Mouse (Mus musculus) MEL (cell line): ENCODE results near the gene Gm20767. TPM values are rescaled to one million over a fixed set of nuclear protein-coding genes. Genes with fewer than 3 reads are reported as not detected.
"Not testable (repeated sequence)": the region's sequence is repeated elsewhere in the genome, so short reads cannot be mapped to it uniquely, and the experiment has no call there.

ENCODE experiments used
- DNase-seq: peaks from one replicate; pipeline ENCODE4 v3.0.0; 2011; ENCODE audit warnings: low read depth, low spot score
- H3K27ac ChIP-seq: 2 replicates; pipeline ENCODE4 v1.5.1; 2012; ENCODE audit warnings: low read depth, mild to moderate bottlenecking, control low read depth, low read length, moderate library complexity; ENCODE audit not compliant: control insufficient read depth
- H3K27me3 ChIP-seq, 2 experiments: fragments of 150-350 bp in 1 of 2; sonication (generic) in 1 of 2; 2 replicates each; pipeline ENCODE4 v1.6.1; 2012; ENCODE audit warnings: low read length in 2 of 2, mild to moderate bottlenecking in 2 of 2, improper control_type of control experiment in 1 of 2, moderate library complexity in 1 of 2; ENCODE audit not compliant: insufficient read depth in 2 of 2, control insufficient read depth in 1 of 2
- H3K36me3 ChIP-seq, 2 experiments: 2 replicates each; pipeline ENCODE4 v1.6.1; 2012 to 2014; ENCODE audit warnings: low read length in 2 of 2, improper control_type of control experiment in 1 of 2, inconsistent platforms in 1 of 2, mild to moderate bottlenecking in 1 of 2; ENCODE audit not compliant: insufficient read depth in 2 of 2, control insufficient read depth in 1 of 2
- H3K4me1 ChIP-seq, 2 experiments: fragments of 150-350 bp in 1 of 2; sonication (generic) in 1 of 2; 2 replicates each; pipeline ENCODE4 v1.6.1; 2012; ENCODE audit warnings: low read length in 2 of 2, improper control_type of control experiment in 1 of 2, mild to moderate bottlenecking in 1 of 2; ENCODE audit not compliant: insufficient read depth in 2 of 2, control insufficient read depth in 1 of 2
- H3K4me3 ChIP-seq, 2 experiments: fragments of 150-350 bp in 1 of 2; sonication (generic) in 1 of 2; 2 replicates each; pipeline ENCODE4 v1.5.1; 2012; ENCODE audit warnings: low read depth in 2 of 2, low read length in 2 of 2, mild to moderate bottlenecking in 2 of 2, moderate library complexity in 2 of 2, control low read depth in 1 of 2, improper control_type of control experiment in 1 of 2; ENCODE audit not compliant: control insufficient read depth in 1 of 2, insufficient read depth in 1 of 2
- H3K79me2 ChIP-seq: 2 replicates; pipeline ENCODE4 v1.6.1; 2012; ENCODE audit warnings: mild to moderate bottlenecking, low read length, moderate library complexity; ENCODE audit not compliant: control insufficient read depth, poor library complexity, insufficient read depth
- H3K9ac ChIP-seq: 2 replicates; pipeline ENCODE4 v1.6.1; 2012; ENCODE audit warnings: low read depth, mild to moderate bottlenecking, control low read depth, low read length, moderate library complexity; ENCODE audit not compliant: control insufficient read depth, poor library complexity, severe bottlenecking
- H3K9me3 ChIP-seq: fragments of 150-350 bp; sonication (generic); replicated peaks from 2 replicates; pipeline ENCODE4 v1.6.1; 2012; ENCODE audit warnings: mild to moderate bottlenecking, low read length, improper control_type of control experiment, moderate library complexity; ENCODE audit not compliant: insufficient read depth
- polyA plus RNA-seq, 2 experiments: library from polyadenylated mRNA; stranded (reverse) in 1 of 2; unstranded in 1 of 2; fragments of >175 nt in 1 of 2; fragments of >200 nt in 1 of 2; gene quantifications; 2 replicates each; pipeline versions ENCODE4 v1.2.1 to v1.2.4; 2012; ENCODE audit warnings: low replicate concordance in 2 of 2, low read depth in 1 of 2; ENCODE audit not compliant: insufficient read length in 2 of 2, insufficient read depth in 1 of 2, missing spikeins in 1 of 2
- total RNA-seq: library from RNA; depleted of rRNA; stranded (reverse); fragments of 300-350 nt; gene quantifications from 2 replicates; pipeline ENCODE4 v1.2.3, GENCODE M21; 2012; rRNA removed

The Gm20767 gene
- total RNA-seq (not detected in 2 replicates), polyA plus RNA-seq (not detected)

GRCm38 (mm10) chr13:120139946-120140345 lies at the start of gene Gm20767:
Gm20767 (plus strand) TSS chr13:120140246.
- not testable (repeated sequence) for H3K9ac ChIP-seq, H3K27me3 ChIP-seq, H3K27ac ChIP-seq, H3K9me3 ChIP-seq, H3K79me2 ChIP-seq, H3K4me3 ChIP-seq, H3K4me1 ChIP-seq, H3K36me3 ChIP-seq, DNase-seq

DNA sequence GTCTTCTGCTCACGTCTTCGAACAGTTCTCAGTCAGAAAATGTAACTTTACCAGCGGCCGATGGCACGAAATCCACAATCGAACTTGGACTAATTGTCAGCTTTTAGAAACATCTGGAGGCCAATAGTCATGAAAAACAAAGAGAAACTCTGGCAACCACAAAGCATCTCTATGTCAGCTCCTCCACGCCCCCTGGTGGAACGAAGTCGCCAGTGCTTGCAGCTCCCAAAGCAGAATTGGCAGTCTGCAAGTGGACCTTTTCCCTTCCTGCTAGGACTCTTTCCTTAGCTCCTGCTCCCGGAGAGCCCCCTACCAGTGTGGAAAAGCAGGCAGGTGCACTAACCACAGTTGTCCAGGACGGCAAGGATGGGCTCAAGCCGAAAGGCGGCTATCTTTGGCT lies 47.1 kb upstream of the Gm20767 start:
- H3K4me3 ChIP-seq, H3K27me3 ChIP-seq, H3K79me2 ChIP-seq, H3K36me3 ChIP-seq, H3K9me3 ChIP-seq, H3K27ac ChIP-seq, DNase-seq, H3K9ac ChIP-seq, H3K4me1 ChIP-seq: not testable (repeated sequence)

- not testable (repeated sequence) for H3K9ac ChIP-seq, H3K79me2 ChIP-seq, H3K9me3 ChIP-seq, H3K27ac ChIP-seq, H3K4me1 ChIP-seq, H3K36me3 ChIP-seq, H3K4me3 ChIP-seq, H3K27me3 ChIP-seq, DNase-seq
Measured at GRCm38 (mm10) chr13:120096241-120096937, 43.7 kb upstream of the Gm20767 start.

DNA sequence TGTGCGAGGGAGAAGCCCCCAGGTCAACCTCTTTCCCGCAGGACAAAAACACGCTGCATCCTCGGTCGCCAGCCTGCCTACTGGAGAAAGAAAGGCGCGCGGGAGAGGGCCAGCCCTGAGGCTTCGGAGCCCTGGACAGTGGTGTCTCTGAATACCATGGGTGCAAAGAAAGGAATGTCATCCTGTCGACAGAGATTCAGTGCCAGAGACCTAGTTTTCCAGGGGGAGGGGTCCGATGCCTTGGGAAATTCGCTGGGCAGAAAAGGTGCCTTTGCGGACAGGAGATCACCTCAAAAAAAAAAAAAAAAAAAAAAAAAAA lies 43.1 kb upstream of the Gm20767 start:
- not testable (repeated sequence) for DNase-seq

GRCm38 (mm10) chr13:120099327-120099726 lies 40.7 kb upstream of the Gm20767 start:
- not testable (repeated sequence) for H3K9me3 ChIP-seq, DNase-seq, H3K4me3 ChIP-seq, H3K79me2 ChIP-seq, H3K4me1 ChIP-seq, H3K27ac ChIP-seq, H3K9ac ChIP-seq, H3K27me3 ChIP-seq, H3K36me3 ChIP-seq

More for the DNA sequence above, 43.1 kb upstream of the Gm20767 start:
- not testable (repeated sequence) for H3K9me3 ChIP-seq, H3K4me1 ChIP-seq, H3K79me2 ChIP-seq, H3K36me3 ChIP-seq, H3K27me3 ChIP-seq, H3K27ac ChIP-seq, H3K4me3 ChIP-seq, H3K9ac ChIP-seq

DNA sequence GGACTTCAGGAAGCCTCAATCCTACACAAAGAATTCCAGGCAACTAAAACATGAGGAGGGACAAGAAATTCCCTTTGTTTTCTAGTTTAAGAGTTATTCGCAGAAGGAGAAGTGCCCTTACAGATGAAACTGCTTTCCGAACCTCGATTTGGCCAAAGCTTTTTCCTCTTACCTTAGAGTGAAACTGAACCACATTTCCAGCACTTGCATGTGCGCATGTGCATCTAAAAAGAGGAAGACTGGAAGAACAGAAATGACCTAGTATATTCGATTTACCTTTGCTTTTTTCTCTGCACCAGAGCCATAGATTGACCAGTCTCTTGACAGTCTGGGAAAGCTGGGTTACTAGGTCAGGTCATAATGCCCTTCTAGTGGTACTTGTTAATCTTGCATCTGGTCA lies 33.5 kb upstream of the Gm20767 start:
- H3K4me3 ChIP-seq, DNase-seq, H3K9me3 ChIP-seq, H3K79me2 ChIP-seq, H3K36me3 ChIP-seq, H3K27ac ChIP-seq, H3K4me1 ChIP-seq, H3K9ac ChIP-seq, H3K27me3 ChIP-seq: not testable (repeated sequence)

GRCm38 (mm10) chr13:120107000-120107399 lies 33.0 kb upstream of the Gm20767 start:
- not testable (repeated sequence) for H3K4me3 ChIP-seq, H3K27me3 ChIP-seq, H3K9me3 ChIP-seq, H3K79me2 ChIP-seq, H3K27ac ChIP-seq, H3K4me1 ChIP-seq, H3K36me3 ChIP-seq, H3K9ac ChIP-seq, DNase-seq
